Mouse (Mus musculus): ENCODE data around the gene Rsph9. TPM values are rescaled to one million over a fixed set of nuclear protein-coding genes. Genes with fewer than 3 reads are reported as not detected.

Gene Rsph9
- 1 to 10 TPM; 1.0 to 1.4 TPM for total RNA-seq (2021)
- polyA plus RNA-seq (2012; rRNA removed) = 1.7 and 2.4 TPM in 2 replicates
- long read RNA-seq, partial matches to known transcripts = 0 of 3 reads
- long read RNA-seq, other reads (novel, unspliced or antisense) = 2 of 3 reads

GRCm38 (mm10) chr17:46143578-46144423, at the start of gene Rsph9:
Gene Rsph9 (minus strand): TSS chr17:46144216.
- Histone ChIP-seq H3K79me2 (replicated peaks; ENCODE audit: control insufficient read depth, insufficient read depth, low read length) (no peaks in the 10 kb centered on the region), H3K27me3 (ENCODE audit: control insufficient read depth, insufficient read depth, low read length) (no peaks in the 10 kb centered on the region), H3K9ac (ENCODE audit: low read depth, low read length) (peak within 1 kb of the TSS; percentile 39), H3K27ac (no peak within 1 kb of the TSS), H3K4me1 (ENCODE audit: control insufficient read depth, insufficient read depth, low read length) (peaks cover 5% of the 10 kb centered on the region), H3K4me3 (peak within 1 kb of the TSS; percentile 50), H3K36me3 (ENCODE audit: control insufficient read depth, insufficient read depth, low read length) (no peaks in the 10 kb centered on the region; the same call in 1 of the 2 replicates)
- TF ChIP-seq POLR2A (IDR thresholded peaks at IDR 0.05; ENCODE audit: insufficient read depth, low read depth, low read length) = peak; percentile 62
- no peak for TF ChIP-seq EP300 (IDR thresholded peaks at IDR 0.05; ENCODE audit: insufficient read depth, low read depth, low read length)
- 11% methylated on average over 37 of the region's 37 CpGs for WGBS
- DNase-seq = peak; percentile 87 to 88
- intact Hi-C loops (cut with DNase I) = no loop called here

GRCm38 (mm10) chr17:46188829-46189228, 44.8 kb upstream of the Rsph9 start:
- WGBS = 82% methylated on average over 2 of the region's 2 CpGs
- Histone ChIP-seq H3K4me1 (ENCODE audit: control insufficient read depth, insufficient read depth, low read length) (no peaks in the 10 kb centered on the region), H3K9ac (ENCODE audit: low read depth, low read length) (no peak overlapping the region), H3K36me3 (ENCODE audit: control insufficient read depth, insufficient read depth, low read length) (no peaks in the 10 kb centered on the region), H3K4me3 (no peak overlapping the region), H3K27ac (no peak overlapping the region), H3K27me3 (ENCODE audit: control insufficient read depth, insufficient read depth, low read length) (no peaks in the 10 kb centered on the region), H3K79me2 (replicated peaks; ENCODE audit: control insufficient read depth, insufficient read depth, low read length) (no peaks in the 10 kb centered on the region)
- intact Hi-C loops (cut with DNase I) = no loop called here
- DNase-seq = no peak
- no peak for TF ChIP-seq CTCF (IDR thresholded peaks at IDR 0.05)
- TF ChIP-seq POLR2A (IDR thresholded peaks at IDR 0.05; ENCODE audit: insufficient read depth, low read depth, low read length) = no peak
- no peak for TF ChIP-seq EP300 (IDR thresholded peaks at IDR 0.05; ENCODE audit: insufficient read depth, low read depth, low read length)

DNA sequence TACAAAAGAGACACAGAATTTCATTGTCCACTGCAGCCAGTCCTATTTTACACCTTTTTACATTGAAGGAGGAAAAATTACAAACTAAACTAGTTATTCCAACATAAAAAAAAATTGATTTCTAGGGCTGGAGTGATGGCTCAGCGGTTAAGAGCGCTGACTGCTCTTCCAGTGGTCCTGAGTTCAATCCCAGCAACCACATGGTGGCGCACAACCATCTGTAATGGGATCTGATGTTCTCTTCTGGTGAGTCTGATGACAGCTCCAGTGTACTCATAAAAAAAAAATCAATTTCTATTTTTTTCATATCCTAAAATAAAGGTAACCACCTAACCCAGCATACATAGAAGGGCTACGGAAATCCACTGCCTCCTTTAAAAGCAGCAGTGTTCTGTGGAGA, 38.3 kb upstream of the Rsph9 start:
- H3K4me1 ChIP-seq (ENCODE audit: control insufficient read depth, insufficient read depth, low read length) = no peaks in the 10 kb centered on the region
- H3K9ac ChIP-seq (ENCODE audit: low read depth, low read length) = no peak overlapping the region
- no peaks in the 10 kb centered on the region for H3K79me2 ChIP-seq (replicated peaks; ENCODE audit: control insufficient read depth, insufficient read depth, low read length)
- intact Hi-C loops (cut with DNase I) = no loop called here
- no peak for DNase-seq
- no peaks in the 10 kb centered on the region for H3K27me3 ChIP-seq (ENCODE audit: control insufficient read depth, insufficient read depth, low read length)
- TF ChIP-seq EP300 (IDR thresholded peaks at IDR 0.05; ENCODE audit: insufficient read depth, low read depth, low read length) (no peak), CTCF (IDR thresholded peaks at IDR 0.05) (peak; percentile 55), POLR2A (IDR thresholded peaks at IDR 0.05; ENCODE audit: insufficient read depth, low read depth, low read length) (no peak)
- WGBS = 92% methylated on average over 4 of the region's 4 CpGs
- no peak overlapping the region for H3K4me3 ChIP-seq
- no peaks in the 10 kb centered on the region for H3K36me3 ChIP-seq (ENCODE audit: control insufficient read depth, insufficient read depth, low read length)
- no peak overlapping the region for H3K27ac ChIP-seq

DNA sequence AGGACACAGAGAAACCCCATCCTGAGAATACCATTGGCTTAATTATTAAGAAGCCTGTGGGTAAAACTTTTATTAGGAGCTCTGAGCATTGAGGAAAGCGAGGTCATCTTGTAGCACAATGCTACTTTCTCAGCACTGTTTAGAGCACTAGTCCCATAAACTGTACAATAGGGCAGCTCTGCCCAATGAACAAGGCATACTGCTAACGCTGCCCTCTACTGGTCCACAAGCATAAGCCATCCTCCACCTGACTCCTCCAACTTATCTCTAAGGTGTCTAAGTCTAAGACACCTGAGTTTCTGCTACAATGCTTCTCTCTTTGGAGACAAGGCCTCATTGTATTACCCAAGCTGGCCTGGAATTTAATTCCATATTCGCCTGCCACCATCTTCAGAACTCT, 26.5 kb upstream of the Rsph9 start:
- intact Hi-C loops (cut with DNase I) = no loop called here

GRCm38 (mm10) chr17:46168768-46169167, 24.8 kb upstream of the Rsph9 start:
- WGBS = 68% methylated on average over 5 of the region's 5 CpGs
- intact Hi-C loops (cut with DNase I) = loop anchor here (5.0 to 10.0 kb wide), 2 partner anchors 34 to 434 kb away; partner anchors contain the start of genes 1600014C23Rik, Polh and Xpo5
- H3K9ac ChIP-seq (ENCODE audit: low read depth, low read length) = no peak overlapping the region
- peaks cover 3% of the 10 kb centered on the region for H3K4me1 ChIP-seq (ENCODE audit: control insufficient read depth, insufficient read depth, low read length)
- no peak overlapping the region for H3K4me3 ChIP-seq
- no peak for TF ChIP-seq CTCF (IDR thresholded peaks at IDR 0.05)
- no peak for TF ChIP-seq POLR2A (IDR thresholded peaks at IDR 0.05; ENCODE audit: insufficient read depth, low read depth, low read length)
- no peak for TF ChIP-seq EP300 (IDR thresholded peaks at IDR 0.05; ENCODE audit: insufficient read depth, low read depth, low read length)
- no peaks in the 10 kb centered on the region for H3K27me3 ChIP-seq (ENCODE audit: control insufficient read depth, insufficient read depth, low read length)
- DNase-seq = peak in 1 of 2 experiments; percentile 21
- no peaks in the 10 kb centered on the region; the same call in 1 of the 2 replicates for H3K36me3 ChIP-seq (ENCODE audit: control insufficient read depth, insufficient read depth, low read length)
- H3K27ac ChIP-seq = peak overlapping the region; percentile 20
- H3K79me2 ChIP-seq (replicated peaks; ENCODE audit: control insufficient read depth, insufficient read depth, low read length) = no peaks in the 10 kb centered on the region

More for the DNA sequence above, 26.5 kb upstream of the Rsph9 start:
- H3K4me1 ChIP-seq (ENCODE audit: control insufficient read depth, insufficient read depth, low read length) = peaks cover 3% of the 10 kb centered on the region
- no peak overlapping the region for H3K27ac ChIP-seq
- no peak overlapping the region for H3K4me3 ChIP-seq
- H3K79me2 ChIP-seq (replicated peaks; ENCODE audit: control insufficient read depth, insufficient read depth, low read length) = no peaks in the 10 kb centered on the region
- no peaks in the 10 kb centered on the region for H3K27me3 ChIP-seq (ENCODE audit: control insufficient read depth, insufficient read depth, low read length)
- WGBS = 78% methylated on average over 3 of the region's 3 CpGs
- TF ChIP-seq CTCF (IDR thresholded peaks at IDR 0.05) (peak; percentile 82), POLR2A (IDR thresholded peaks at IDR 0.05; ENCODE audit: insufficient read depth, low read depth, low read length) (no peak), EP300 (IDR thresholded peaks at IDR 0.05; ENCODE audit: insufficient read depth, low read depth, low read length) (0 out of 2 replicates have a peak, but pooled peaks have one; percentile 17)
- no peak for DNase-seq
- H3K36me3 ChIP-seq (ENCODE audit: control insufficient read depth, insufficient read depth, low read length) = no peaks in the 10 kb centered on the region; the same call in 1 of the 2 replicates
- no peak overlapping the region for H3K9ac ChIP-seq (ENCODE audit: low read depth, low read length)

Measured in heart, adult 2 months (tissue).